Mouse (Mus musculus): ENCODE measurements around the gene Cdsn. TPM values are rescaled to one million over a fixed set of nuclear protein-coding genes. Genes with fewer than 3 reads are reported as not detected.

Gene Cdsn
- polyA plus RNA-seq, 1 experiment from 2014 or later: 8.6 TPM

GRCm38 (mm10) chr17:35534343-35534742 lies 17.6 kb upstream of the Cdsn start:
- no peak for DNase-seq (ENCODE audit: low read depth, low spot score)
- H3K27me3 ChIP-seq: no peaks in the 10 kb centered on the region
- no peak for TF ChIP-seq CTCF (IDR thresholded peaks at IDR 0.05)
- ChIA-PET POLR2A (interaction anchor here (1.1 kb wide), 1 partner anchor 584 kb away, joined by 4 read pairs; no protein-coding TSS in a partner anchor), CTCF (interaction anchor here (0.6 to 4.3 kb wide), 16 partner anchors 10 to 51 kb away, joined by 3 to 34 read pairs (median 6); partner anchors contain the start of genes Cdsn and Tcf19)
- peak; percentile 87 for ATAC-seq
- in situ Hi-C loops (cut with MboI; ENCODE audit: low pct_unique_long_range_greater_than_20kb): no loop called here

- no peaks in the 10 kb centered on the region for H3K27me3 ChIP-seq
- CTCF ChIA-PET: no interaction called here
- no peak for ATAC-seq
- no peak for TF ChIP-seq CTCF (IDR thresholded peaks at IDR 0.05)
- in situ Hi-C loops (cut with MboI; ENCODE audit: low pct_unique_long_range_greater_than_20kb): no loop called here
- no peak for DNase-seq (ENCODE audit: low read depth, low spot score)
- POLR2A ChIA-PET: no interaction called here
Observed at GRCm38 (mm10) chr17:35537421-35537820, 14.5 kb upstream of the Cdsn start.

- CTCF ChIA-PET: interaction anchor here (1.4 kb wide), 1 partner anchor 19 kb away, joined by 3 read pairs; no protein-coding TSS in a partner anchor
- no peak for TF ChIP-seq CTCF (IDR thresholded peaks at IDR 0.05)
- ATAC-seq (no peak), DNase-seq (ENCODE audit: low read depth, low spot score) (no peak)
- POLR2A ChIA-PET: no interaction called here
- in situ Hi-C loops (cut with MboI; ENCODE audit: low pct_unique_long_range_greater_than_20kb): no loop called here
- H3K27me3 ChIP-seq: no peaks in the 10 kb centered on the region
Observed at GRCm38 (mm10) chr17:35538476-35538875, 13.5 kb upstream of the Cdsn start.

GRCm38 (mm10) chr17:35539540-35539939 lies 12.4 kb upstream of the Cdsn start:
- CTCF ChIA-PET: interaction anchor here (1.4 kb wide), 1 partner anchor 18 kb away, joined by 3 read pairs; no protein-coding TSS in a partner anchor
- in situ Hi-C loops (cut with MboI; ENCODE audit: low pct_unique_long_range_greater_than_20kb): no loop called here
- H3K27me3 ChIP-seq: no peaks in the 10 kb centered on the region
- no peak for TF ChIP-seq CTCF (IDR thresholded peaks at IDR 0.05)
- POLR2A ChIA-PET: no interaction called here
- DNase-seq (ENCODE audit: low read depth, low spot score) (no peak), ATAC-seq (no peak)

GRCm38 (mm10) chr17:35542761-35543411 lies 9.0 kb upstream of the Cdsn start:
- DNase-seq (ENCODE audit: low read depth, low spot score) (no peak), ATAC-seq (no peak)
- no peak for TF ChIP-seq CTCF (IDR thresholded peaks at IDR 0.05)
- CTCF ChIA-PET: interaction anchor here (1.4 to 4.9 kb wide), 5 partner anchors 9 to 36 kb away, joined by 3 to 34 read pairs (median 16); partner anchors contain the start of gene Psors1c2
- in situ Hi-C loops (cut with MboI; ENCODE audit: low pct_unique_long_range_greater_than_20kb): loop anchor here (5.0 kb wide), 1 partner anchor 34 kb away; no protein-coding TSS in a partner anchor
- POLR2A ChIA-PET: no interaction called here
- no peaks in the 10 kb centered on the region for H3K27me3 ChIP-seq

GRCm38 (mm10) chr17:35543412-35543861 lies 8.5 kb upstream of the Cdsn start:
- no peaks in the 10 kb centered on the region for H3K27me3 ChIP-seq
- in situ Hi-C loops (cut with MboI; ENCODE audit: low pct_unique_long_range_greater_than_20kb): loop anchor here (5.0 kb wide), 1 partner anchor 34 kb away; no protein-coding TSS in a partner anchor
- ChIA-PET CTCF (interaction anchor here (0.6 to 4.9 kb wide), 8 partner anchors 9 to 37 kb away, joined by 3 to 34 read pairs (median 4); partner anchors contain the start of genes Cdsn and Psors1c2), POLR2A (no interaction called here)
- ATAC-seq (no peak), DNase-seq (ENCODE audit: low read depth, low spot score) (no peak)
- no peak for TF ChIP-seq CTCF (IDR thresholded peaks at IDR 0.05)

- DNase-seq (ENCODE audit: low read depth, low spot score): no peak
- no peak for TF ChIP-seq CTCF (IDR thresholded peaks at IDR 0.05)
- in situ Hi-C loops (cut with MboI; ENCODE audit: low pct_unique_long_range_greater_than_20kb): loop anchor here (5.0 kb wide), 1 partner anchor 33 kb away; no protein-coding TSS in a partner anchor
- ChIA-PET CTCF (interaction anchor here (0.6 to 4.9 kb wide), 11 partner anchors 8 to 45 kb away, joined by 3 to 34 read pairs (median 4); partner anchors contain the start of genes Cdsn and Psors1c2), POLR2A (no interaction called here)
- no peak for ATAC-seq
- no peaks in the 10 kb centered on the region for H3K27me3 ChIP-seq
Observed at GRCm38 (mm10) chr17:35544001-35544400, 7.9 kb upstream of the Cdsn start.

- CTCF ChIA-PET: interaction anchor here (1.2 to 4.9 kb wide), 7 partner anchors 11 to 44 kb away, joined by 3 to 34 read pairs (median 8); partner anchors contain the start of gene Psors1c2
- peak; percentile 82 for TF ChIP-seq CTCF (IDR thresholded peaks at IDR 0.05)
- no peaks in the 10 kb centered on the region for H3K27me3 ChIP-seq
- no peak for DNase-seq (ENCODE audit: low read depth, low spot score)
- POLR2A ChIA-PET: no interaction called here
- in situ Hi-C loops (cut with MboI; ENCODE audit: low pct_unique_long_range_greater_than_20kb): loop anchor here (5.0 kb wide), 1 partner anchor 33 kb away; no protein-coding TSS in a partner anchor
- no peak for ATAC-seq
Observed at GRCm38 (mm10) chr17:35544680-35545079, 7.2 kb upstream of the Cdsn start.

GRCm38 (mm10) chr17:35547465-35547864 lies 4.5 kb upstream of the Cdsn start:
- TF ChIP-seq CTCF (IDR thresholded peaks at IDR 0.05): no peak
- ChIA-PET CTCF (interaction anchor here (1.0 to 4.9 kb wide), 4 partner anchors 9 to 31 kb away, joined by 3 to 34 read pairs (median 8); partner anchors contain the start of gene Psors1c2), POLR2A (no interaction called here)
- H3K27me3 ChIP-seq: no peaks in the 10 kb centered on the region
- in situ Hi-C loops (cut with MboI; ENCODE audit: low pct_unique_long_range_greater_than_20kb): no loop called here
- DNase-seq (ENCODE audit: low read depth, low spot score) (no peak), ATAC-seq (no peak)

- CTCF ChIA-PET: interaction anchor here (1.2 to 2.0 kb wide), 2 partner anchors 14 to 29 kb away, joined by 6 read pairs; no protein-coding TSS in a partner anchor
- TF ChIP-seq CTCF (IDR thresholded peaks at IDR 0.05): no peak
- in situ Hi-C loops (cut with MboI; ENCODE audit: low pct_unique_long_range_greater_than_20kb): no loop called here
- no peak for ATAC-seq
- POLR2A ChIA-PET: interaction anchor here (0.5 to 1.0 kb wide), 3 partner anchors 27 to 277 kb away, joined by 3 read pairs; no protein-coding TSS in a partner anchor
- H3K27me3 ChIP-seq: no peaks in the 10 kb centered on the region
- no peak for DNase-seq (ENCODE audit: low read depth, low spot score)
Observed at GRCm38 (mm10) chr17:35548636-35549035, 3.3 kb upstream of the Cdsn start.

Data from Patski (cell line).